Mouse (Mus musculus) midbrain, embryonic 14.5 days (tissue): ENCODE data around the gene C1qtnf9. TPM values are rescaled to one million over a fixed set of nuclear protein-coding genes. Genes with fewer than 3 reads are reported as not detected.
A peak's percentile ranks its signal among the peaks of the same experiment; 100 is the strongest.

ENCODE experiments used
- ATAC-seq: fragments of 200-750 bp; cut with Nextera tagmentation; 2 replicates; pipeline ENCODE4 v1.8.0; 2017; ENCODE audit warnings: moderate number of reproducible peaks, moderate library complexity; ENCODE audit not compliant: low FRiP score, low TSS enrichment
- DNase-seq: peaks from one replicate; pipeline ENCODE4 v3.0.0-alpha.2; 2015
- H3K27ac ChIP-seq: fragments of 300-500 bp; sonication (generic); replicated peaks from 2 replicates; pipeline ENCODE4 v1.5.1; 2014; ENCODE audit warnings: mild to moderate bottlenecking, low read depth, low read length, moderate library complexity
- H3K27me3 ChIP-seq: fragments of 300-500 bp; sonication (generic); 2 replicates; pipeline ENCODE4 v1.6.1; 2014; ENCODE audit warnings: low read length, control low read depth, mixed read lengths; ENCODE audit not compliant: control insufficient read depth, insufficient read depth
- H3K36me3 ChIP-seq: fragments of 300-500 bp; sonication (generic); 2 replicates; pipeline ENCODE4 v1.6.1; 2014; ENCODE audit warnings: low read length, control low read depth; ENCODE audit not compliant: control insufficient read depth, insufficient read depth
- H3K4me1 ChIP-seq: fragments of 300-500 bp; sonication (generic); 2 replicates; pipeline ENCODE4 v1.6.1; 2014; ENCODE audit warnings: mild to moderate bottlenecking, antibody characterized with exemption, low read length, control low read depth; ENCODE audit not compliant: control insufficient read depth, insufficient read depth
- H3K4me2 ChIP-seq: fragments of 300-500 bp; sonication (generic); 2 replicates; pipeline ENCODE4 v1.6.1; 2014; ENCODE audit warnings: mild to moderate bottlenecking, low read length, moderate library complexity
- H3K4me3 ChIP-seq: fragments of 300-500 bp; sonication (generic); replicated peaks from 2 replicates; pipeline ENCODE4 v1.5.1; 2014; ENCODE audit warnings: low read depth, low read length
- H3K9ac ChIP-seq: fragments of 300-500 bp; sonication (generic); replicated peaks from 2 replicates; pipeline ENCODE4 v1.6.1; 2014; ENCODE audit warnings: mild to moderate bottlenecking, low read length, moderate library complexity
- H3K9me3 ChIP-seq: fragments of 300-500 bp; sonication (generic); 2 replicates; pipeline ENCODE4 v1.6.1; 2016; ENCODE audit warnings: low read length, control low read depth, mixed read lengths; ENCODE audit not compliant: control insufficient read depth
- WGBS: fragments of 180-500 bp; shearing (Covaris S2); extraction: QIAGEN DNeasy Blood & Tissue Kit; methylation state at CpG from one replicate; pipeline ENCODE4 v1.1.7; 2014; 5-methylcytosine and 5-hydroxymethylcytosine counted together
- polyA plus RNA-seq: library from polyadenylated mRNA; unstranded; fragments of >200 nt; fragmentation: Nextera tagmentation; extraction: Ambion mirVana; gene quantifications from 2 replicates; pipeline ENCODE4 v1.2.1, GENCODE M21; 2014

The C1qtnf9 gene
- polyA plus RNA-seq, 1 experiment from 2014 or later: not detected

GRCm38 (mm10) chr14:60753801-60754126 is 14.2 kb upstream of the C1qtnf9 start:
- no peak for ATAC-seq
- no peaks in the 10 kb centered on the region for H3K4me1 ChIP-seq
- no peak overlapping the region for H3K27ac ChIP-seq
- WGBS: 77% methylated on average over 10 of the region's 10 CpGs
- H3K4me2 ChIP-seq: no peak overlapping the region
- H3K9me3 ChIP-seq: no peaks in the 10 kb centered on the region
- H3K36me3 ChIP-seq: peaks cover 49% of the 10 kb centered on the region
- DNase-seq: peak; percentile 56
- no peak overlapping the region for H3K4me3 ChIP-seq
- no peak overlapping the region for H3K9ac ChIP-seq
- H3K27me3 ChIP-seq: no peaks in the 10 kb centered on the region

- Histone ChIP-seq H3K27me3 (no peaks in the 10 kb centered on the region), H3K9me3 (no peaks in the 10 kb centered on the region), H3K9ac (no peak overlapping the region), H3K27ac (no peak overlapping the region), H3K36me3 (peaks cover 51% of the 10 kb centered on the region), H3K4me2 (no peak overlapping the region), H3K4me3 (no peak overlapping the region), H3K4me1 (no peaks in the 10 kb centered on the region)
- WGBS: 98% methylated on average over 5 of the region's 5 CpGs
- ATAC-seq (no peak), DNase-seq (no peak)
Measured at GRCm38 (mm10) chr14:60754656-60755055, 13.3 kb upstream of the C1qtnf9 start.

- H3K4me3 ChIP-seq: no peak overlapping the region
- WGBS: 96% methylated on average over 15 of the region's 15 CpGs
- no peak overlapping the region for H3K9ac ChIP-seq
- H3K4me2 ChIP-seq: no peak overlapping the region
- no peaks in the 10 kb centered on the region for H3K27me3 ChIP-seq
- no peaks in the 10 kb centered on the region for H3K9me3 ChIP-seq
- no peak overlapping the region for H3K27ac ChIP-seq
- peaks cover 61% of the 10 kb centered on the region for H3K36me3 ChIP-seq
- no peaks in the 10 kb centered on the region for H3K4me1 ChIP-seq
- no peak for DNase-seq
- no peak for ATAC-seq
Measured at GRCm38 (mm10) chr14:60756271-60756670, 11.7 kb upstream of the C1qtnf9 start.

GRCm38 (mm10) chr14:60757265-60757664 is 10.7 kb upstream of the C1qtnf9 start:
- Histone ChIP-seq H3K4me1 (no peaks in the 10 kb centered on the region), H3K27ac (no peak overlapping the region), H3K4me2 (no peak overlapping the region), H3K9ac (no peak overlapping the region), H3K27me3 (no peaks in the 10 kb centered on the region), H3K4me3 (no peak overlapping the region), H3K36me3 (peaks cover 66% of the 10 kb centered on the region), H3K9me3 (no peaks in the 10 kb centered on the region)
- DNase-seq: no peak
- WGBS: 97% methylated on average over 8 of the region's 8 CpGs
- no peak for ATAC-seq

- Histone ChIP-seq H3K4me1 (no peaks in the 10 kb centered on the region), H3K36me3 (peaks cover 66% of the 10 kb centered on the region), H3K9ac (no peak overlapping the region), H3K4me3 (no peak overlapping the region), H3K4me2 (no peak overlapping the region), H3K9me3 (no peaks in the 10 kb centered on the region), H3K27ac (no peak overlapping the region), H3K27me3 (no peaks in the 10 kb centered on the region)
- WGBS: 98% methylated on average over 7 of the region's 7 CpGs
- ATAC-seq: no peak
- no peak for DNase-seq
Measured at GRCm38 (mm10) chr14:60757722-60758121, 10.2 kb upstream of the C1qtnf9 start.

- Histone ChIP-seq H3K27me3 (no peaks in the 10 kb centered on the region), H3K36me3 (peaks cover 63% of the 10 kb centered on the region), H3K4me3 (no peak overlapping the region), H3K27ac (no peak overlapping the region), H3K4me2 (no peak overlapping the region), H3K9me3 (no peaks in the 10 kb centered on the region), H3K4me1 (no peaks in the 10 kb centered on the region), H3K9ac (no peak overlapping the region)
- ATAC-seq (no peak), DNase-seq (no peak)
- 95% methylated on average over 8 of the region's 8 CpGs for WGBS
Measured at GRCm38 (mm10) chr14:60759097-60759496, 8.8 kb upstream of the C1qtnf9 start.

- H3K4me1 ChIP-seq: no peaks in the 10 kb centered on the region
- peaks cover 41% of the 10 kb centered on the region for H3K36me3 ChIP-seq
- no peaks in the 10 kb centered on the region for H3K27me3 ChIP-seq
- no peak overlapping the region for H3K27ac ChIP-seq
- ATAC-seq: no peak
- no peak overlapping the region for H3K9ac ChIP-seq
- no peaks in the 10 kb centered on the region for H3K9me3 ChIP-seq
- H3K4me3 ChIP-seq: no peak overlapping the region
- no peak for DNase-seq
- WGBS: 73% methylated on average over 10 of the region's 10 CpGs
- no peak overlapping the region for H3K4me2 ChIP-seq
Measured at GRCm38 (mm10) chr14:60761801-60762200, 6.1 kb upstream of the C1qtnf9 start.

- H3K36me3 ChIP-seq: peaks cover 36% of the 10 kb centered on the region
- H3K9ac ChIP-seq: no peak overlapping the region
- H3K4me3 ChIP-seq: no peak overlapping the region
- no peaks in the 10 kb centered on the region for H3K4me1 ChIP-seq
- DNase-seq (no peak), ATAC-seq (no peak)
- no peaks in the 10 kb centered on the region for H3K9me3 ChIP-seq
- H3K4me2 ChIP-seq: no peak overlapping the region
- 87% methylated on average over 7 of the region's 7 CpGs for WGBS
- no peak overlapping the region for H3K27ac ChIP-seq
- no peaks in the 10 kb centered on the region for H3K27me3 ChIP-seq
Measured at GRCm38 (mm10) chr14:60762754-60763153, 5.2 kb upstream of the C1qtnf9 start.

GRCm38 (mm10) chr14:60763746-60764145 is 4.2 kb upstream of the C1qtnf9 start:
- Histone ChIP-seq H3K9me3 (no peaks in the 10 kb centered on the region), H3K27ac (no peak overlapping the region), H3K36me3 (peaks cover 26% of the 10 kb centered on the region), H3K4me1 (no peaks in the 10 kb centered on the region), H3K9ac (no peak overlapping the region), H3K27me3 (no peaks in the 10 kb centered on the region), H3K4me3 (no peak overlapping the region), H3K4me2 (no peak overlapping the region)
- DNase-seq: no peak
- WGBS: 93% methylated on average over 5 of the region's 5 CpGs
- ATAC-seq: no peak
